Comparison of ENCODE assay signal across 8 mouse cellular contexts in genomic region chr3:122474067-122474466, GRCm38 (mm10).
DNase-seq lines count a peak whose midpoint lies in the region; ATAC-seq and TF ChIP-seq lines count a peak whose summit lies in the region.

No protein-coding gene starts in this region.

- peak; percentile 34 to 55 for DNase-seq in B cell, adult 2 months
- DNase-seq in T-cell, adult 2 months (ENCODE audit: low spot score): peak; percentile 78
- peak; percentile 61 to 77 for DNase-seq in heart, adult 2 months
- peak; percentile 59 for DNase-seq in kidney, postnatal 0 days (ENCODE audit: low spot score)
- no peak for DNase-seq in layer of hippocampus, adult 8-10 months (ENCODE audit: low spot score in 2 of 2)
- no peak for DNase-seq in midbrain, postnatal 0 days (ENCODE audit: low spot score)
- no peak for DNase-seq in cerebellum, postnatal 10 days

- H3K4me1 ChIP-seq in heart, adult 2 months (ENCODE audit: control insufficient read depth, insufficient read depth, low read length): peaks cover 13% of the 10 kb centered on the region
- 0 out of 2 replicates have a peak, but pooled peaks cover 6% of the 10 kb centered on the region for H3K4me1 ChIP-seq in kidney, postnatal 0 days (replicated peaks; ENCODE audit: insufficient read depth, low read length)
- H3K4me1 ChIP-seq in midbrain, postnatal 0 days (ENCODE audit: insufficient read depth, low read length): peaks cover 21% of the 10 kb centered on the region

- H3K36me3 ChIP-seq in heart, adult 2 months (ENCODE audit: control insufficient read depth, insufficient read depth, low read length): no peaks in the 10 kb centered on the region
- no peaks in the 10 kb centered on the region for H3K36me3 ChIP-seq in kidney, postnatal 0 days (ENCODE audit: insufficient read depth, low read length)
- H3K36me3 ChIP-seq in midbrain, postnatal 0 days (ENCODE audit: insufficient read depth, low read length): no peaks in the 10 kb centered on the region

- no peak overlapping the region for H3K4me2 ChIP-seq in kidney, postnatal 0 days (ENCODE audit: low read length)
- H3K4me2 ChIP-seq in midbrain, postnatal 0 days (ENCODE audit: low read depth, low read length, poor library complexity, severe bottlenecking): no peak overlapping the region

- intact Hi-C loops in heart, adult 2 months (cut with DNase I): no loop called here

- no peak overlapping the region for H3K9ac ChIP-seq in heart, adult 2 months (ENCODE audit: low read depth, low read length)
- H3K9ac ChIP-seq in kidney, postnatal 0 days (ENCODE audit: low read depth, low read length): no peak overlapping the region
- no peak overlapping the region for H3K9ac ChIP-seq in midbrain, postnatal 0 days (replicated peaks; ENCODE audit: low read length, poor library complexity, severe bottlenecking)

- H3K79me2 ChIP-seq in heart, adult 2 months (replicated peaks; ENCODE audit: control insufficient read depth, insufficient read depth, low read length): no peaks in the 10 kb centered on the region

- H3K27me3 ChIP-seq in heart, adult 2 months (ENCODE audit: control insufficient read depth, insufficient read depth, low read length): no peaks in the 10 kb centered on the region
- no peaks in the 10 kb centered on the region for H3K27me3 ChIP-seq in kidney, postnatal 0 days (ENCODE audit: insufficient read depth, low read length)
- no peaks in the 10 kb centered on the region for H3K27me3 ChIP-seq in midbrain, postnatal 0 days (ENCODE audit: insufficient read depth, low read length)

- no peak for TF ChIP-seq CTCF in heart, adult 2 months (IDR thresholded peaks at IDR 0.05)
- TF ChIP-seq CTCF in kidney, postnatal 0 days (IDR thresholded peaks at IDR 0.05; ENCODE audit: low read depth): no peak
- TF ChIP-seq CTCF in midbrain, postnatal 0 days (IDR thresholded peaks at IDR 0.05): no peak

- ATAC-seq in kidney, postnatal 0 days (replicated peaks; ENCODE audit: low FRiP score, low read depth): no peak
- ATAC-seq in megakaryocyte progenitor cell, adult 5-6 weeks (replicated peaks; ENCODE audit: poor library complexity): peak; percentile 98
- no peak for ATAC-seq in midbrain, postnatal 0 days (ENCODE audit: low FRiP score)

- peak; percentile 74; the same call in 1 of the 2 replicates for TF ChIP-seq EP300 in heart, adult 2 months (IDR thresholded peaks at IDR 0.05; ENCODE audit: insufficient read depth, low read depth, low read length)

- peak overlapping the region; percentile 38 for H3K27ac ChIP-seq in heart, adult 2 months
- H3K27ac ChIP-seq in kidney, postnatal 0 days: no peak overlapping the region
- no peak overlapping the region for H3K27ac ChIP-seq in midbrain, postnatal 0 days (ENCODE audit: low read depth, low read length)

- H3K4me3 ChIP-seq in heart, adult 2 months: no peak overlapping the region
- H3K4me3 ChIP-seq in kidney, postnatal 0 days (replicated peaks; ENCODE audit: low read depth, low read length): no peak overlapping the region
- H3K4me3 ChIP-seq in midbrain, postnatal 0 days (ENCODE audit: low read depth, low read length): no peak overlapping the region

- H3K9me3 ChIP-seq in kidney, postnatal 0 days (replicated peaks; ENCODE audit: low read length): no peaks in the 10 kb centered on the region
- no peaks in the 10 kb centered on the region for H3K9me3 ChIP-seq in midbrain, postnatal 0 days (ENCODE audit: low read length)

- TF ChIP-seq POLR2A in heart, adult 2 months (IDR thresholded peaks at IDR 0.05; ENCODE audit: insufficient read depth, low read depth, low read length): no peak

- under 1% methylated on average over 5 of the region's 5 CpGs for WGBS in heart, adult 2 months
- WGBS in kidney, postnatal 0 days: 26% methylated on average over 5 of the region's 5 CpGs
- WGBS in midbrain, postnatal 0 days: 59% methylated on average over 5 of the region's 5 CpGs

Comparison
In these comparisons a context has a peak if more than half of its experiments do, and no peak if none do; other contexts are left out.
1. DNase-seq: peak in B cell, adult 2 months (2 of 2), T-cell, adult 2 months (single experiment), heart, adult 2 months (2 of 2) and kidney, postnatal 0 days (single experiment); none in layer of hippocampus, adult 8-10 months (0 of 2), midbrain, postnatal 0 days (single experiment) and cerebellum, postnatal 10 days (0 of 2).